Mouse (Mus musculus) heart, adult 2 months (tissue): ENCODE results near the gene Acrv1. TPM values are rescaled to one million over a fixed set of nuclear protein-coding genes. Genes with fewer than 3 reads are reported as not detected.

Source experiments
- DNase-seq, 2 experiments: peaks; one replicate each; pipeline ENCODE4 v3.0.0; 2021
- H3K27ac ChIP-seq: fragments of 200-600 bp; 2 replicates; pipeline ENCODE4 v1.8.1; 2022
- H3K27me3 ChIP-seq: fragments of 200-500 bp; 2 replicates; pipeline ENCODE4 v1.6.1; 2012; ENCODE audit warnings: mild to moderate bottlenecking, low read length, inconsistent platforms, mixed read lengths; ENCODE audit not compliant: control insufficient read depth, insufficient read depth
- H3K36me3 ChIP-seq: fragments of 200-500 bp; 2 replicates; pipeline ENCODE4 v1.6.1; 2012; ENCODE audit warnings: low read length, inconsistent platforms; ENCODE audit not compliant: control insufficient read depth, insufficient read depth
- H3K4me1 ChIP-seq: fragments of 200-500 bp; 2 replicates; pipeline ENCODE4 v1.6.1; 2011; ENCODE audit warnings: low read length; ENCODE audit not compliant: control insufficient read depth, insufficient read depth
- H3K4me3 ChIP-seq: fragments of 200-600 bp; 2 replicates; pipeline ENCODE4 v1.8.1; 2022
- H3K79me2 ChIP-seq: fragments of 200-500 bp; replicated peaks from 2 replicates; pipeline ENCODE4 v1.6.1; 2012; ENCODE audit warnings: mild to moderate bottlenecking, inconsistent platforms, low read length, moderate library complexity, mixed read lengths; ENCODE audit not compliant: control insufficient read depth, insufficient read depth
- H3K9ac ChIP-seq: fragments of 200-500 bp; 2 replicates; pipeline ENCODE4 v1.6.1; 2012; ENCODE audit warnings: low read depth, mild to moderate bottlenecking, control low read depth, inconsistent platforms, low read length, mixed read lengths
- CTCF ChIP-seq: fragments of 200-600 bp; IDR thresholded peaks from 2 replicates; pipeline ENCODE4 v1.8.1; 2022; ENCODE audit warnings: antibody characterized with exemption, mild to moderate bottlenecking, moderate library complexity
- EP300 ChIP-seq: fragments of 200-500 bp; IDR thresholded peaks from 2 replicates; pipeline ENCODE4 v1.6.1; 2011; ENCODE audit warnings: low read depth, low read length, control low read depth; ENCODE audit not compliant: insufficient read depth
- POLR2A ChIP-seq: fragments of 200-500 bp; IDR thresholded peaks from 2 replicates; pipeline ENCODE4 v1.6.1; 2011; ENCODE audit warnings: mild to moderate bottlenecking, low read depth, low read length, control low read depth; ENCODE audit not compliant: insufficient read depth
- WGBS: fragments of 180-500 bp; shearing (Covaris S2); methylation state at CpG from one replicate; pipeline ENCODE4 v1.1.7; 2018; 5-methylcytosine and 5-hydroxymethylcytosine counted together
- intact Hi-C: fragments of 180-260 bp; cut with DNase I; formaldehyde crosslinking; loops from one replicate; pipeline ENCODE4 v1.15.1; 2025
- polyA plus RNA-seq: library from polyadenylated mRNA; depleted of rRNA; stranded (reverse); fragments of >200 nt; gene quantifications from 2 replicates; pipeline ENCODE4 v1.2.3, GENCODE M21; 2012; rRNA removed
- total RNA-seq, 2 experiments: library from RNA; stranded (reverse); gene quantifications; 2 replicates each; pipeline ENCODE4 v1.2.3; 2021

Acrv1 gene
- total and polyA plus RNA-seq, 3 experiments, result 0.16 TPM; not detected in 2

- intact Hi-C loops, result loop anchor here (10.0 kb wide), 1 partner anchor 1122 kb away; no protein-coding TSS in a partner anchor
- Histone ChIP-seq H3K27me3 (no peaks in the 10 kb centered on the region), H3K79me2 (no peaks in the 10 kb centered on the region), H3K4me3 (no peak overlapping the region), H3K4me1 (no peaks in the 10 kb centered on the region), H3K36me3 (no peaks in the 10 kb centered on the region), H3K27ac (no peak overlapping the region), H3K9ac (no peak overlapping the region)
- TF ChIP-seq EP300, result no peak
- peak; percentile 47 for TF ChIP-seq CTCF
- no peak for TF ChIP-seq POLR2A
- no peak for DNase-seq
- 72% methylated on average over 3 of the region's 3 CpGs for WGBS
These were observed 23.6 kb downstream of the Acrv1 start for GRCm38 (mm10) chr9:36716624-36717023.

DNA sequence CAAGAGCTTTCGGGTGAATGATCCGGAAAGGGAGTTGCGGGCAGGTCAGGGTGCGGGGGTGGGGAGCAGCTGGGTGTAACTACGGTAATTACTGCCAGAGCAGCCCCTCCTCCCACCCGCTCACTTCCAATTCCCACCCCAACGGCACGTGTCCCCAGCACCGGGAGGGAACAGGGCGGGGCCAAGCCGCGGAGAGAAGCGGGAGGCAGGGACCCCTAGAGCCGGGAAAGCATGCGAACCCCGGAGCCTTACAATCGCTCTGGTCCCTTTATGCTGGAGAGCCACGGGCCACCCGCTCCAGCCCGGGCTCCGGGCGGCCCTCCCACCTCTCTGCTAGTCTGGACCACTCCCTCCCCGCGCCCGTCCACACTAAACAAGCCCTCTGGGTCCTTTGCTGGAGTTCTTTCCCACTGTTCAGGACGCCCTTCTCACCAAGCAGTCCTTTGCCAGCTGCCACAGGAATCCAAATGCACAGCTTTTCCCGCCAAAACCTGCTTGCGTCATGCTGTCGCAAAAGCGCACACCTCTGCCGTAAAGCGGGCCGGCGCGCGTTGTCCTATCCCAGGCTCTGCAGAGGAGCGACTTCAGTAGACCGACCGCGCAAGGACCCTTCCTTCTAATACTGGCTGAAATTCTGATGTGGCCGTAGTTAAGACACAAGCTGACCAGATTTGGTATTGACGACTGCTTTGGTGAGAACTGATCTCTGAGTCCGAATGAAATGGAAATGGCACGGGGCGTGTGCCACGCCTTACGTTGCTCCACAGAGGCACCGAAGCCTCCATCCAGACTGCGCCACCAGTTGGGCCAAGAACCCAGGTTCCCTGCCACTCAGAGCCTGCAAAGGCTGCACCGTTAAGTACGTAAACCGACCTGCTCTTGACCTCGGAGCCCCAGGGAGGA lies 33.4 kb downstream of the Acrv1 start:
- H3K36me3 ChIP-seq, result no peaks in the 10 kb centered on the region
- peak overlapping the region; percentile 68 for H3K9ac ChIP-seq
- H3K4me1 ChIP-seq, result 0 out of 2 replicates have a peak, but pooled peaks cover 1% of the 10 kb centered on the region
- peak overlapping the region; percentile 66 for H3K27ac ChIP-seq
- peak overlapping the region; percentile 49 for H3K4me3 ChIP-seq
- H3K79me2 ChIP-seq, result no peaks in the 10 kb centered on the region
- WGBS, result under 1% methylated on average over 51 of the region's 53 CpGs
- no peaks in the 10 kb centered on the region for H3K27me3 ChIP-seq
- intact Hi-C loops, result loop anchor here (2.0 to 5.0 kb wide), 2 partner anchors 40 to 71 kb away; partner anchors contain the start of genes Ei24 and Stt3a
- peak; percentile 84 for TF ChIP-seq POLR2A
- TF ChIP-seq EP300, result peak; percentile 46; the same call in 1 of the 2 replicates
- peak; percentile 17 for TF ChIP-seq CTCF
- DNase-seq, result peak; percentile 91 to 94

DNA sequence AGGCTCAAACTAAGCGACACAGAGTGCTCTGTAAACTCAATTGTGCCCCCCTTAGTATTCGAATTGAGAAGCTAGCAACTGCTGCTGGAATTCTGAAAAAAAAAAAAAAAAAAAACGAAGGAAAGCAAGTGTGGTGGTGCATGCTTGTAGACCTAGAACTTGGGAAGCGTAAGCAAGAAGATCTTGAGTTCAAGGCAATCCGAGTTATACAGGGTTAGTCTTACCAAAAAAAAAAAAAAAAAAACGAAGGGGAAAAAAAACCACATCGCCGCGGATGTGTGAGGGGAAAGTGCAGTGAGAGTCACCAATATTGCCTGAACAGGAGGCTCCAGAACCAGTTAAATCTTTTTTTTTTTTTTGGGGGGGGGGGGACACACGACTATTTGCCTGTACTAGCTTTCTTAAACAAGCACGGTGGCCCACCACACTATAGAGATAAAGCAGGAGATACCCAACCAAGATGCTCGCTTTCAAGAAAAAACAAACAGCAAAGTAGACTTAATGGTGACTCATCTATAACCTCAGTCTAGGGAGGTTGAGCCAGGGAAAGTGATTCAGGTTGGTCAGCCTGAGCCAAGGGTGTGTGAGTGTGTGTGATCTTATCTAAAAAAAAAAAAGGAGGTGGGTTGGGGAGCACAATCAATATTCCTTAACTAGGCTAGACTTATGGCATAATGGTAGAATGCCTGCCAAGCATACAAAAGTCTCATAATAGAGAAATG lies 34.2 kb downstream of the Acrv1 start, which contains the start of gene Chek1:
TSS of gene Chek1 (minus strand) at position 32 of the 722 bp plus-strand sequence.
- Histone ChIP-seq H3K9ac (peak within 1 kb of the TSS; percentile 68), H3K79me2 (no peaks in the 10 kb centered on the region), H3K4me1 (0 out of 2 replicates have a peak, but pooled peaks cover 1% of the 10 kb centered on the region), H3K27me3 (no peaks in the 10 kb centered on the region), H3K36me3 (no peaks in the 10 kb centered on the region), H3K27ac (peak within 1 kb of the TSS; percentile 66), H3K4me3 (peak within 1 kb of the TSS; percentile 49)
- DNase-seq, result no peak
- intact Hi-C loops, result loop anchor here (2.0 to 5.0 kb wide), 2 partner anchors 40 to 70 kb away; partner anchors contain the start of genes Ei24 and Stt3a
- 4% methylated on average over 12 of the region's 12 CpGs for WGBS
- TF ChIP-seq CTCF (no peak), POLR2A (no peak), EP300 (no peak)

Other genes starting within 250 kb of the Acrv1 start
- not detected for gene Gm9513, start 217.6 kb upstream of the Acrv1 start, total RNA-seq
- gene Gm9513, start 217.6 kb upstream of the Acrv1 start, polyA plus RNA-seq, result not detected in 2 replicates
- gene Gm5615, start 151.3 kb upstream of the Acrv1 start, total RNA-seq, result not detected
- not detected in 2 replicates for gene Gm5615, start 151.3 kb upstream of the Acrv1 start, polyA plus RNA-seq
- gene Gm17689, start 110.6 kb upstream of the Acrv1 start, total RNA-seq, result not detected
- not detected in 2 replicates for gene Gm17689, start 110.6 kb upstream of the Acrv1 start, polyA plus RNA-seq
- gene A630095E13Rik, start 49.8 kb upstream of the Acrv1 start, total RNA-seq, result not detected
- not detected in 2 replicates for gene A630095E13Rik, start 49.8 kb upstream of the Acrv1 start, polyA plus RNA-seq
- gene Chek1, start 33.8 kb downstream of the Acrv1 start, total RNA-seq, result under 1 TPM; 0.29 to 0.68 TPM
- gene Chek1, start 33.8 kb downstream of the Acrv1 start, polyA plus RNA-seq, result 0.08 and 0.26 TPM in 2 replicates
- 10 to 100 TPM; 59.6 to 71.0 TPM for gene Stt3a, start 74.5 kb downstream of the Acrv1 start, total RNA-seq
- gene Stt3a, start 74.5 kb downstream of the Acrv1 start, polyA plus RNA-seq, result 77.4 and 183 TPM in 2 replicates
- 10 to 100 TPM; 70.4 to 78.5 TPM for gene Ei24, start 104.2 kb downstream of the Acrv1 start, total RNA-seq
- gene Ei24, start 104.2 kb downstream of the Acrv1 start, polyA plus RNA-seq, result 52.6 and 115 TPM in 2 replicates
- gene Fez1, start 128.6 kb downstream of the Acrv1 start, total RNA-seq, result 1 to 10 TPM; 1.7 to 1.8 TPM
- gene Fez1, start 128.6 kb downstream of the Acrv1 start, polyA plus RNA-seq, result 0.88 and 2.0 TPM in 2 replicates